Mouse (Mus musculus): ENCODE measurements at regions not wholly inside any gene's neighbourhood (a gene's known extent, or its start where the extent isn't known, plus 50 kb on each side); places are given as distances from the start of the nearest gene placed in this dataset.

- no peak for DNase-seq
These were observed 552.4 kb downstream of the Rfpl4b start for GRCm38 (mm10) chr10:38269136-38269535.

- no peak for DNase-seq
These were observed 556.0 kb downstream of the Rfpl4b start for GRCm38 (mm10) chr10:38265564-38265963.

- DNase-seq: no peak
These were observed 574.8 kb downstream of the Rfpl4b start for GRCm38 (mm10) chr10:38246821-38247220.
